Mouse (Mus musculus) limb, embryonic 12.5 days (tissue): Measurements from ENCODE around the gene Btg4. TPM values are rescaled to one million over a fixed set of nuclear protein-coding genes. Genes with fewer than 3 reads are reported as not detected.
A peak's percentile ranks its signal among the peaks of the same experiment; 100 is the strongest.

Source experiments
- ATAC-seq: fragments of 200-750 bp; cut with Nextera tagmentation; 2 replicates; pipeline ENCODE4 v1.8.0; 2017; ENCODE audit warnings: low read depth, moderate TSS enrichment; ENCODE audit not compliant: insufficient number of reproducible peaks, insufficient read depth, low FRiP score, low TSS enrichment
- H3K27ac ChIP-seq: fragments of 300-500 bp; sonication (generic); 2 replicates; pipeline ENCODE4 v1.5.1; 2016; ENCODE audit warnings: mild to moderate bottlenecking, moderate library complexity
- H3K27me3 ChIP-seq: fragments of 300-500 bp; sonication (generic); 2 replicates; pipeline ENCODE4 v1.6.1; 2016; ENCODE audit warnings: mild to moderate bottlenecking, moderate library complexity
- H3K36me3 ChIP-seq: fragments of 300-500 bp; sonication (generic); 2 replicates; pipeline ENCODE4 v1.6.1; 2016; ENCODE audit warnings: mild to moderate bottlenecking, moderate library complexity
- H3K4me1 ChIP-seq: fragments of 300-500 bp; sonication (generic); replicated peaks from 2 replicates; pipeline ENCODE4 v1.6.1; 2016
- H3K4me2 ChIP-seq: fragments of 300-500 bp; sonication (generic); 2 replicates; pipeline ENCODE4 v1.6.1; 2016; ENCODE audit warnings: mild to moderate bottlenecking, moderate library complexity
- H3K4me3 ChIP-seq: fragments of 300-500 bp; sonication (generic); replicated peaks from 2 replicates; pipeline ENCODE4 v1.5.1; 2016; ENCODE audit warnings: mild to moderate bottlenecking
- H3K9ac ChIP-seq: fragments of 300-500 bp; sonication (generic); replicated peaks from 2 replicates; pipeline ENCODE4 v1.6.1; 2016; ENCODE audit warnings: mild to moderate bottlenecking, moderate library complexity
- H3K9me3 ChIP-seq: fragments of 300-500 bp; sonication (generic); 2 replicates; pipeline ENCODE4 v1.6.1; 2016; ENCODE audit warnings: mild to moderate bottlenecking, moderate library complexity
- WGBS: fragments of 180-500 bp; shearing (Covaris S2); methylation state at CpG from one replicate; pipeline ENCODE4 v1.1.7; 2016; 5-methylcytosine and 5-hydroxymethylcytosine counted together
- microRNA counts: library from miRNA; unstranded; fragments of <30 nt; microRNA quantifications from one replicate; lab custom pipeline; 2017
- microRNA-seq: library from miRNA; unstranded; fragments of <30 nt; microRNA quantifications from one replicate; pipeline ENCODE4, GENCODE M21; 2017
- polyA plus RNA-seq: library from polyadenylated mRNA; unstranded; fragments of >200 nt; fragmentation: Nextera tagmentation; extraction: Ambion mirVana; gene quantifications from 2 replicates; pipeline ENCODE4 v1.2.1, GENCODE M21; 2016

The Btg4 gene
- polyA plus RNA-seq, 1 experiment from 2014 or later, result not detected

GRCm38 (mm10) chr9:51168698-51169097, 108.0 kb downstream of the Btg4 start:
- H3K9ac ChIP-seq, result no peak overlapping the region
- H3K4me2 ChIP-seq, result no peak overlapping the region
- 76% methylated on average over 5 of the region's 5 CpGs for WGBS
- no peaks in the 10 kb centered on the region for H3K4me1 ChIP-seq
- no peaks in the 10 kb centered on the region for H3K9me3 ChIP-seq
- no peaks in the 10 kb centered on the region for H3K36me3 ChIP-seq
- ATAC-seq, result no peak
- H3K27me3 ChIP-seq, result no peaks in the 10 kb centered on the region
- no peak overlapping the region for H3K27ac ChIP-seq
- no peak overlapping the region for H3K4me3 ChIP-seq

DNA sequence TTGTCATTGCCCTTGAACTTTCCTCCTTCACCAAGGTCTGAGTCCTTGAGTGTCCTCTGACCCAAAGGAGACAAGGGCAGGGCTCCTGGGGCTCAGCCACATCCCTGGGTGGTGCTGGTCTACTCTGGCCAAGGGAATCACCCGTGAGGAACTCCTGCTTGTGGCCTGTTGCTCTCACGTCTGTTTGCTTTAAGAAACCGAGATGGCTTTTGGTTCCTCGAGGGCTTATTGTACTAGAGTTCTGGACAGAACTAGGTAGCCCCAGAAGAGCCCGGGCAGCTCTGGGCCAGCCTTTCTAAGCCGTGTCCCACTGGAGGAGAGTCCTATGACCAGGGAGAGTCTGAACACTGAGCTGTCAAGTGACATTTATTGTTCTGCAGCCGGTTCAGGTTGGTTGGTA, 108.4 kb downstream of the Btg4 start:
- no peak overlapping the region for H3K9ac ChIP-seq
- 86% methylated on average over 7 of the region's 7 CpGs for WGBS
- no peak overlapping the region for H3K4me3 ChIP-seq
- ATAC-seq, result no peak
- H3K4me2 ChIP-seq, result no peak overlapping the region
- H3K4me1 ChIP-seq, result no peaks in the 10 kb centered on the region
- no peaks in the 10 kb centered on the region for H3K9me3 ChIP-seq
- no peaks in the 10 kb centered on the region for H3K27me3 ChIP-seq
- H3K27ac ChIP-seq, result no peak overlapping the region
- H3K36me3 ChIP-seq, result no peaks in the 10 kb centered on the region

MicroRNA genes within 50 kb of the gene (microRNA counts, 519-probe panel; counts per million panel counts)
- microRNA mmu-miR-34b-3p (lab: Ali Mortazavi, UCI) (not detected), microRNA mmu-miR-34b-5p (lab: Ali Mortazavi, UCI) (not detected), microRNA mmu-miR-34c (lab: Ali Mortazavi, UCI) (not detected)

Small RNA genes lying within 50 kb of the gene (microRNA-seq; reads per million reads assigned to microRNA genes)
- 36.3 reads per million, percentile 39 among the genes with 10 or more reads in this experiment for gene Mir34b
- 881 reads per million, percentile 75 among the genes with 10 or more reads in this experiment for gene Mir34c

Other genes starting within 250 kb of the Btg4 start
- gene Ppp2r1b, start 215.6 kb upstream of the Btg4 start, polyA plus RNA-seq, result 102 and 106 TPM in 2 replicates
- gene Sik2, start 51.8 kb upstream of the Btg4 start, polyA plus RNA-seq, result 16.6 and 16.9 TPM in 2 replicates
- gene Layn, start 16.2 kb downstream of the Btg4 start, polyA plus RNA-seq, result 6.7 and 7.4 TPM in 2 replicates
- gene 4833427G06Rik, start 41.2 kb downstream of the Btg4 start, polyA plus RNA-seq, result not detected in 2 replicates
- gene Gm32742, start 104.6 kb downstream of the Btg4 start, polyA plus RNA-seq, result 0.03 TPM in 1 of 2 replicates, not detected in the other
- gene Pou2af1, start 152.8 kb downstream of the Btg4 start, polyA plus RNA-seq, result not detected in 2 replicates
- 1.8 and 2.4 TPM in 2 replicates for gene Colca2, start 217.7 kb downstream of the Btg4 start, polyA plus RNA-seq